Mouse (Mus musculus) kidney, postnatal 36 days (tissue): ENCODE results near the gene Nat8f7.
"Not testable (repeated sequence)": the region's sequence is repeated elsewhere in the genome, so short reads cannot be mapped to it uniquely, and the experiment has no call there.

Experiments used
- DNase-seq, 2 experiments: peaks; one replicate each; pipeline ENCODE4 v3.0.0; 2021 to 2022; ENCODE audit warnings: mixed read lengths in 2 of 2

The Nat8f7 gene

GRCm38 (mm10) chr6:85713105-85713504 lies at the start of gene Nat8f7:
Nat8f7 (minus strand) TSS chr6:85713205.
- not testable (repeated sequence) for DNase-seq

GRCm38 (mm10) chr6:85762678-85763077 lies 49.7 kb upstream of the Nat8f7 start:
- not testable (repeated sequence) for DNase-seq

GRCm38 (mm10) chr6:85755705-85756249 lies 42.8 kb upstream of the Nat8f7 start:
- peak; percentile 8 to 17 for DNase-seq

- DNase-seq = not testable (repeated sequence)
Observed at GRCm38 (mm10) chr6:85709607-85710006, 3.4 kb downstream of the Nat8f7 start.

- peak in 1 of 2 experiments; percentile 7 for DNase-seq
Observed at GRCm38 (mm10) chr6:85709206-85709605, 3.8 kb downstream of the Nat8f7 start.

- DNase-seq = peak; percentile 66 to 73
Observed at GRCm38 (mm10) chr6:85701943-85702342, 11.1 kb downstream of the Nat8f7 start.
